Mouse (Mus musculus) retina, postnatal 1 day (tissue): ENCODE data around the gene Xcl1.

Source experiments
- DNase-seq: peaks from one replicate; pipeline ENCODE4 v3.0.0-alpha.2; 2012

Xcl1 gene

DNA sequence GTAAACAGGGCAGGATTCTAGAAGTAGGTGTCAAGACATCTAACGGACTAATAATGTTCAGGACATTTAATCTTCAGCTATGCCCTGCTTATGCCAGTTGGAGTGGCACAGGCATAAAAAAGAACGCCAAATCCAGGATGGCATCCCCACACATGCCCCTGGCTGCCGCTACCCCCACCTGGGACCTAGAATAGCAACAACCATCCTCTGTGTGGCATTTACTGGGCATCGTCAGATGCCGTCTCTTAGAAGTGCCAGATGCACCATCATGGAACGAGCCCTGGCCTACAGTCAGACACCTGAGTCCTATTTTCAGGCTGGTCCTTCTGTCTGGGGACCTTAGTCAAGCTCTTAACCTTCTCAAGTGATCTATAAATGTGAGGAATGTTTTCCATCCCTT lies 34.6 kb downstream of the Xcl1 start:
- no peak for DNase-seq

DNA sequence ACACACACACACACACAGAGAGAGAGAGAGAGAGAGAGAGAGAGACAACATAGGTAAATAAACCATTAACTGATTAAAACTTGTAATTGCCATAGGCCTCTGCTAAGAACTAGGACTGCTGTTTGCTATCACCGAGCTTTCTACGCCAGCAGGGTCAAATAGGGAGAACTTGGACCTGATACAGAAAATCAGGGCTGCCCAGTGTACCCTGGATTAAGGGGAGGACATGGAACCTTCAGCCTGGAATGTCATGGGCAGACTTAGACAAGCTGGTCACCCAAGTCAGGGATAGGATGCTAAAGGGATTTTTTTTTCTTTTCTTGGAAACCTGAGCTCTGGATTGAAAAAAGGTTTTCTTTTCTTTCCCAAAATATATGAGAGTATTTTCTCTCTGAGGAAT lies 35.1 kb downstream of the Xcl1 start:
- no peak for DNase-seq

GRCm38 (mm10) chr1:164899506-164899905 lies 35.8 kb downstream of the Xcl1 start:
- no peak for DNase-seq

DNA sequence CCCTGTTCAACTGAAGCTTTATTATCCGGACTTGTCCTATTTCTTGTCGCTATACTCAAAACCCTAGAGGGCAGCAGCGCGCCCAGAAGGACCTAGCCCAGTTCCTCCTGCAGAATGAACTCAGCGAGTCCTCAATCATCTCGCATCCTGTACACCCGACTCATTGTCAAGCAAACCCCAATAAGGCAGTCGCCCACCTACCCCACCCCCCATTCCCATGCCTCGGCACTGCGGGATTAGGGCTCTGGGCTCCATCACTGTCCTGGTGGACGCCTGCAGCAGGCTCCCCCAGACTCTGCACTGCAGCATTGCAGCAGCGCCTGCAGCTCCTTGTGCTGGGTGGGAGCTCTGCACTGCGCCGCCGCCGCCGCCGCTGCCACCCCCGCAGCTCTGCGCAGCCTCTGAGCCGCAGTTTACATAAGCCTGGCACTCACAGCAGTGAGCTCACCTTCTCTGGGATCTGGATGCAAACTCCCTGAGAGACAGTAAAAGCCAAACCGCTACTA lies 36.4 kb downstream of the Xcl1 start:
- DNase-seq: peak; percentile 89

DNA sequence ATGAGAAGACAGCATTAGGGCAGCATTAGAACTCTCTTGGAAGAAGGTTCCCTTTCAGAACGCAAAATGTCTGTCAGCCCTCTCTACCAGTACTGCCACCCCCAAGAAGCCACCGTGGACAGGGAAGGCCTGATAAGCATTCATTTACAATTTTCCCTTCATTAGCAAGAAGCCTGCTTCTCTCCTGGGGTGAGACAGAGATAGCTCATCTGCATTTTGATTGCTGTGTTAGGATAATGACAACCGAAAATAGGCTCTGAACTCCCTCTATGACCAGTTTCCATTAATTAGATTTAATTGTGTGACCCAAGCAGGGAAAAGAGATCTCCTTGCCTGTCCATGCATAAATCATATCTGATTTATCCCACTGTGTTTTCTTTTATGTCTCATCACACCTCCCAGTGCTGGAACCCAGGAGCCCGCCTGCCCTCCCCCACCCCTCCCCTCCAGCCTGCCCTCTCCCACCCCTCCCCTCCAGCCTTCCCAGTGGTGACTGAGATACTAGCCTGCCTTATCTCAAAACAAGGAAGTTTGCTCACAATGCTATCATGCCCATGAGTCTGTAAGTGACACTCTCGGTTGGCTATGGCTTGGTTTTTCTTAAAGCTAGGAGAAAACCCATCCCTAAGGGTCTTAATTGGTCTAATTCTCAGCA lies 38.0 kb downstream of the Xcl1 start:
- peak; percentile 79 for DNase-seq

DNA sequence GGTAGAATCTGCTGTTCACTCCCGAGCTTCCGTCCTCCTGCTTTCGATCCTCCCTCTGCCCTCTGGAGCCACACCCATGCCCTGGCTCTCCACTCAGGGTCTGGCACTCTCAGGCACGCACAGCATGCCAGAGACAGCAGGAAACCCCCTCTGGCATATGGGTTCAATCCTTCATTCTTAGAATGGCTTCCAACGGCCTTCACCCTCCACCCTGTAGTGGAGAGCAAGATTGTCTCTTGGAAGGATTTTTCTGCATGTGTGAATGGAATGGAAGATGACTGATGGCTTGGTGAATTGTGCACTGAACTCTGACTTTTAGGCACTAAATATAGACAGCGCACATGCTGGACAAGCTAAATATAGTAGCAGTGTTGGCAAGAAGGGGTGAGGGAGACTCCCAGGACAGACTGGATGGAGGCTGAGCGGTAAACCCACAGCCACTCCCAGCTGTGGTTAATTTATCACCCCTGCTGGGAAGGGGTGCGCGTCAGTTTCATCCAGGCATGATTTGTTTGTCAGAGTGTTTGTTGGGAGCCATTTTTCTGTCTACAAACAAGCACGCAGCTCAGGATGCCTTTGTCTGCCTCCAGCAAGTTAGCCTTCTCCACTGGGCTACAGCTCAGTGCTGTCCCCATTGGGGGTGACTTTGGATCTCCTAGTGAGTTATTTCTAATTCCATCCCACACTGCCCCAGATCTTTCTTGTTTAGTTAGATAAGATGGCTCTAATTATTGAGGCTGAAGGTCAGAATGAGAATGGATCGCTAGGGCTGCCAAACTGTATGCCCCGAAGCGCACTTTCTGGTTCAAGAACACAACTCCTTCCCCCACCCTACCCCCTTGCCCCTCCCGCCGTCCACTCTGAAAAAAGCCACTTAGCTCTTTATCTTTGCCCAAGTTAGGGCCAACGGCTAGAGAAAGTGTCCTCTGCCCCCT lies 38.8 kb downstream of the Xcl1 start:
- peak; percentile 89 for DNase-seq

DNA sequence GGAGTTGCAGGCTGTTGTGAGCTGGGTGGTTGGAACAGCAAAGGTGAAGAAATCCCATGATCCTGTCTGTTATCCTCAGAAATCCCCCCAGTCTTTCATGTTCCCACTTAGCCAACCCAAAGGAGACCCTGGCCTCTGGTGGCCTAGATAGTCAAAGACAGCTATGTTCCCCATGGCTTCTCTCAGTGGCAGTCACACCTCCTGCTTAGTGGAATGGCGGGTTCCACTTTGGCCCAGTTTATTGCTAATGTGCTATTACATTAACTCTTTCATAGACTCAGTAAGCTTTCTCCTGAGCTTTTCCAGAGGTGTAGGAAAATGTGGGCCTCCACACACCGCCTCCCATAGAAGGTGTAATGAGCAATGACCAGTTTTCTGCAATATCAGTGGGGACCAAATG lies 39.5 kb downstream of the Xcl1 start:
- DNase-seq: peak; percentile 48

DNA sequence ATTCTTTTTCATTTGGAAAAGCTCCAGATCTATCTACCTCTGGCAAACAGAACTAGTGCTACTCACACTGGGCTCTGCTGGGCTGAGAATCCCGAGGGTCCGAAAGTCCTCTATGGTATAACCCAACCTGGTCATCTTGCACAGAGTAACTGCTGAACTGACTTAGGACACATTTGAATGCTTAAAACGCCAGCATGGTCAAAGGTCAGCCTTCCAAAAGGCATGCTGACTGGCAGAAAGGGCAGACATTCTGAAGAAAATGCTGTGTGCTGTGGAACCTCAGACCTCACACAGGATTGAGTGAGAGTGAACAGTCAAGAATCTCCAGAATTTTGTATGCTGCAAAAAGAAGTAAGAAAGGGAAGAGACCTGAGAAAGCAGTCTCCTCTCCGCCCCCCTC lies 45.0 kb downstream of the Xcl1 start:
- no peak for DNase-seq

GRCm38 (mm10) chr1:164888563-164888962 lies 46.8 kb downstream of the Xcl1 start:
- DNase-seq: no peak

GRCm38 (mm10) chr1:164887775-164888174 lies 47.6 kb downstream of the Xcl1 start:
- DNase-seq: no peak

GRCm38 (mm10) chr1:164881891-164882290 lies 53.4 kb downstream of the Xcl1 start:
- DNase-seq: no peak
